Mouse (Mus musculus): ENCODE data around the gene Csrp1.

The Csrp1 gene

GRCm38 (mm10) chr1:135719983-135720382 is at the start of gene Csrp1:
Gene Csrp1, plus strand, starts transcription at chr1:135720061.
- no peak for DNase-seq (ENCODE audit: low spot score)

- DNase-seq (ENCODE audit: low spot score), result peak; percentile 86
Observed at GRCm38 (mm10) chr1:135670397-135671130, 49.3 kb upstream of the Csrp1 start.

- no peak for DNase-seq (ENCODE audit: low spot score)
Observed at GRCm38 (mm10) chr1:135671406-135671805, 48.5 kb upstream of the Csrp1 start.

- no peak for DNase-seq (ENCODE audit: low spot score)
Observed at GRCm38 (mm10) chr1:135671956-135672355, 47.9 kb upstream of the Csrp1 start.

GRCm38 (mm10) chr1:135672374-135672773 is 47.5 kb upstream of the Csrp1 start:
- no peak for DNase-seq (ENCODE audit: low spot score)

- no peak for DNase-seq (ENCODE audit: low spot score)
Observed at GRCm38 (mm10) chr1:135673423-135673822, 46.4 kb upstream of the Csrp1 start.

- no peak for DNase-seq (ENCODE audit: low spot score)
Observed at GRCm38 (mm10) chr1:135675449-135676129, 44.3 kb upstream of the Csrp1 start.

GRCm38 (mm10) chr1:135676247-135676646 is 43.6 kb upstream of the Csrp1 start:
- no peak for DNase-seq (ENCODE audit: low spot score)

- DNase-seq (ENCODE audit: low spot score), result no peak
Observed at GRCm38 (mm10) chr1:135676938-135677682, 42.8 kb upstream of the Csrp1 start.

- no peak for DNase-seq (ENCODE audit: low spot score)
Observed at GRCm38 (mm10) chr1:135678145-135678544, 41.7 kb upstream of the Csrp1 start.

GRCm38 (mm10) chr1:135680716-135681115 is 39.1 kb upstream of the Csrp1 start:
- no peak for DNase-seq (ENCODE audit: low spot score)

- no peak for DNase-seq (ENCODE audit: low spot score)
Observed at GRCm38 (mm10) chr1:135681122-135681521, 38.7 kb upstream of the Csrp1 start.

- DNase-seq (ENCODE audit: low spot score), result no peak
Observed at GRCm38 (mm10) chr1:135684895-135685294, 35.0 kb upstream of the Csrp1 start.

GRCm38 (mm10) chr1:135685316-135685715 is 34.5 kb upstream of the Csrp1 start:
- no peak for DNase-seq (ENCODE audit: low spot score)

GRCm38 (mm10) chr1:135686792-135687510 is 32.9 kb upstream of the Csrp1 start:
- DNase-seq (ENCODE audit: low spot score), result peak; percentile 70

- peak; percentile 90 for DNase-seq (ENCODE audit: low spot score)
Observed at GRCm38 (mm10) chr1:135687771-135688492, 31.9 kb upstream of the Csrp1 start.

- no peak for DNase-seq (ENCODE audit: low spot score)
Observed at GRCm38 (mm10) chr1:135688686-135689085, 31.2 kb upstream of the Csrp1 start.

GRCm38 (mm10) chr1:135690784-135691416 is 29.0 kb upstream of the Csrp1 start:
- no peak for DNase-seq (ENCODE audit: low spot score)

GRCm38 (mm10) chr1:135691417-135691815 is 28.4 kb upstream of the Csrp1 start:
- DNase-seq (ENCODE audit: low spot score), result no peak

GRCm38 (mm10) chr1:135694181-135694580 is 25.7 kb upstream of the Csrp1 start:
- no peak for DNase-seq (ENCODE audit: low spot score)

GRCm38 (mm10) chr1:135697462-135697861 is 22.4 kb upstream of the Csrp1 start:
- no peak for DNase-seq (ENCODE audit: low spot score)
